Mouse (Mus musculus) stomach, adult 2 months (tissue): Measurements from ENCODE around the gene Zkscan5. TPM values are rescaled to one million over a fixed set of nuclear protein-coding genes. Genes with fewer than 3 reads are reported as not detected.

Experiments used
- polyA plus RNA-seq: library from polyadenylated mRNA; depleted of rRNA; stranded (reverse); fragments of >200 nt; gene quantifications from 2 replicates; pipeline ENCODE4 v1.2.3, GENCODE M21; 2012; rRNA removed

The Zkscan5 gene
- 0.91 and 1.6 TPM in 2 replicates for polyA plus RNA-seq

DNA sequence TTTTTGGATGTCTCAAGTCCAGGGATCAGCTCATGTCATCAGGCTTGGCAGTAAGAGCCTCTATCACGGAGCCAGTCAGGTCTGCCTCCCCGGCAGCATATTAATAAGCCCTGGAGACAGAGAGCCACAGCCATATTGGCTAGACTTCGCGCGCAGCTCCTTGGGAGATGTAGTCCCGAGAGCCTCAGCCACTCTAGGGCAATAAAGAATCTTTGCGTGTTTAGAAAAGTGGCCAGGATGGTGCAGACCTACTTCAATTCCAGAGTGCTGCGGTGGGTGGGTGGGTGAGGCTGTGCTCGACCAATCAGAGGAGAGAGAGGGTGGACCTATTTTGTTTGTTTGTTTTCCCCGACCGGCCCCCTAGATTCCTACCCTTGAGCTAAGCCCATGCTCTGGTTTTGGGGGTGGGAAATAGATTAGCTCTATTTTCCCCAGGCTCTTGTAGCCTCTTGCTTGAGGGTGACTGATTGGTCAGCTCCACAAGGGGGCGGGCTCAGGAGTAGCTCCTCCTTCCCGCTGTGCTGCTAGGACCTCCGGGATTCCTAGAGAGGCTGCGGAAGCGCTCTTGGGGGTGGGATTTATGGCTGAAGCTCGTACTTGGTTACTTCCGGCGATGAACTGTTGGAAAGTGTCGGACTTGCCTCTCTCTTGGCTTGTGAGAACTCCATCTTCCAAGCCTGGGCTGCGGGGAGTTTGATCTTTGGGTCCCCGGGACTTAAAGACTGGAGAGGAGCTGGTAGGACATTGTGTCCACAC, at the start of gene Zkscan5:
Gene Zkscan5, plus strand, starts transcription at position 627 of the 756 bp plus-strand sequence.

GRCm38 (mm10) chr5:145166536-145167305, 37.6 kb upstream of the Zkscan5 start, which contains the start of the genes Ptcd1 and Cpsf4:
TSS of gene Ptcd1 (minus strand) at chr5:145167108.
TSS of gene Cpsf4 (plus strand) at chr5:145167213.

GRCm38 (mm10) chr5:145191962-145192361, 12.4 kb upstream of the Zkscan5 start, which contains the start of gene Atp5j2:
TSS of gene Atp5j2 (minus strand) at chr5:145192062.

GRCm38 (mm10) chr5:145201321-145201991, 2.9 kb upstream of the Zkscan5 start, which contains the start of gene Zkscan14:
TSS of gene Zkscan14 (minus strand) at chr5:145201868.

DNA sequence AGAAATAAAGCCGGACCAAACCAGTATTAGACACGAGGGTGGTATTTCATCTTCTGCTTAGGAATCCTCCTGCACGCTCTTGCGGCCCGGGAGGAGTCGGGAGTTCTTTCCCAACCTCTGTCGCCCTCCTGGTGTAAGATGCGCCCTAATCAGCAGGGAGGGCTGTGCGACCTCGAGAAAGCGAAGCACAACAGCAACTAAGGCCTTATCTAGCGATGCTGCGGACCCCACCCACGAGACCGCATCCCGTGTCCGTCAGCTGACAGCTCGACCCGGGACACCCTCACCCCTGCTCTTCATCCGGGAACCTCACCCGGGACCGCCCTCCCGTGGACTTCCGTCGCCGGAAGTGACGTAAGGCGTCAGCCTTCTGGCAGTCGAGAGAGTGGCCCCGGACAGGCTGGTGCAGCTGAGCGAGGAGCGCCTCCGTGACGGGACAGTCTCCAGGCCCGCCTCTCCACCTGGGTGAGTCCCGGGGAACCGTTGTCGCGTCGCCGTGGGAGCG, 27.1 kb downstream of the Zkscan5 start, which contains the start of gene Zfp655:
Gene Zfp655, plus strand, starts transcription at position 349 of the 505 bp plus-strand sequence.

Other genes starting within 250 kb of the Zkscan5 start
- gene Smurf1, start 238.7 kb upstream of the Zkscan5 start, polyA plus RNA-seq = 14.7 and 15.0 TPM in 2 replicates
- not detected in 2 replicates for gene Gm4871, start 171.8 kb upstream of the Zkscan5 start, polyA plus RNA-seq
- gene 1700018F24Rik, start 161.6 kb upstream of the Zkscan5 start, polyA plus RNA-seq = not detected in 2 replicates
- gene Arpc1a, start 120.7 kb upstream of the Zkscan5 start, polyA plus RNA-seq = 44.3 and 48.9 TPM in 2 replicates
- 0.15 TPM in 1 of 2 replicates, not detected in the other for gene Kpna7, start 120.5 kb upstream of the Zkscan5 start, polyA plus RNA-seq
- gene Arpc1b, start 90.3 kb upstream of the Zkscan5 start, polyA plus RNA-seq = 304 and 321 TPM in 2 replicates
- gene Pdap1, start 64.3 kb upstream of the Zkscan5 start, polyA plus RNA-seq = 12.1 and 13.0 TPM in 2 replicates
- 23.2 and 25.2 TPM in 2 replicates for gene Bud31, start 64.2 kb upstream of the Zkscan5 start, polyA plus RNA-seq
- 3.8 and 4.2 TPM in 2 replicates for gene Ptcd1, start 37.5 kb upstream of the Zkscan5 start, polyA plus RNA-seq
- gene Cpsf4, start 37.3 kb upstream of the Zkscan5 start, polyA plus RNA-seq = 11.0 and 11.7 TPM in 2 replicates
- 46.2 and 49.2 TPM in 2 replicates for gene Atp5j2, start 12.5 kb upstream of the Zkscan5 start, polyA plus RNA-seq
- gene Zkscan14, start 2.7 kb upstream of the Zkscan5 start, polyA plus RNA-seq = 0.90 and 0.97 TPM in 2 replicates
- gene Zfp655, start 27.2 kb downstream of the Zkscan5 start, polyA plus RNA-seq = 1.9 and 3.0 TPM in 2 replicates
- gene Zscan25, start 75.9 kb downstream of the Zkscan5 start, polyA plus RNA-seq = 5.4 and 6.1 TPM in 2 replicates
- gene Cyp3a57, start 140.7 kb downstream of the Zkscan5 start, polyA plus RNA-seq = not detected in 2 replicates